Mouse (Mus musculus): ENCODE measurements around the gene Vmn1r200. TPM values are rescaled to one million over a fixed set of nuclear protein-coding genes. Genes with fewer than 3 reads are reported as not detected.
"Not testable (repeated sequence)": the region's sequence is repeated elsewhere in the genome, so short reads cannot be mapped to it uniquely, and the experiment has no call there.

Gene Vmn1r200
- not detected in 2 replicates for polyA plus RNA-seq (2012; rRNA removed)

GRCm38 (mm10) chr13:22390073-22390472, at the start of gene Vmn1r200:
Gene Vmn1r200, plus strand, starts transcription at chr13:22390373.
- DNase-seq (ENCODE audit: low read depth): no peak

GRCm38 (mm10) chr13:22350064-22350463, 40.1 kb upstream of the Vmn1r200 start, which contains the start of gene Vmn1r198:
Gene Vmn1r198, plus strand, starts transcription at chr13:22350364.
- DNase-seq (ENCODE audit: low read depth): no peak

DNA sequence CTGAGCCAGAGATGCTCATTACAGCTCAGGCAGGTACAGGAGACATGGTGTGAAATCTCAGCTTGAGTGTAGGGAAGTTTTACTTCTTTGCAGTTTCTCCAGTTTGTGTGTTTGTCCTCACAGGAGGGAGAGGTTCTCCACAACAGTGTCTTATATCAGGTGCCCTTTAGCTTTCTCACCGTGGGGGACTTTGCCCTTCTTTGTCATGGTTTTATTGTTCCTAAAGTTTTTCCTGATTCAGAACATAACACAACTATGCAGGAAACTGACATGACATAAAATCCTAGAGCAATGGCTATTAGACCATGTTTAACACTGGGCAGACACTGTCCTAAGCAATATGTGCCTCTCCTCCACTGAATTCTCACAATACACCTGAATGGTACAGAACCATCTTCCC, 39.4 kb upstream of the Vmn1r200 start:
- DNase-seq (ENCODE audit: low read depth): no peak

DNA sequence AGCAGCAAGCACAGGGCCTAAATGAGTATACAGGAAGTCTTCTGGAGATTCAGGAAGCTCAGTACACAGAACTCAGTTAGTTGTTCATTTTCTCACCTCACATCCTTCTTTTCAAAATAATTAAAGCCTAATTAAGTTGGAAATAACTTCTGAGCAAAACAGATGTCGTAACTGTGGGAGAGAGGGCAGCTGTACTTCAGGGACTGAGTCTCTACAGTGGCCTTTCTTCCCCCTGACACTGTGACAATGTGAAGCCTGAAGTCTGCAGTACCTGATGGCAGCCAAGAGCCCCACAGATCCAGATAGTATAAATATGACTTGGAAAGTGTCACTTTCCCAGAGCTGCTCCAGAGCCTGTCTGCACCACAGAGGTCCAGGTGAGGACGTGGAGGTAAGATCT, 10.7 kb upstream of the Vmn1r200 start, which contains the start of gene Vmn1r199:
TSS of gene Vmn1r199 (plus strand) at position 301 of the 400 bp plus-strand sequence.
- DNase-seq (ENCODE audit: low read depth): no peak

GRCm38 (mm10) chr13:22381128-22381527, 9.0 kb upstream of the Vmn1r200 start:
- DNase-seq (ENCODE audit: low read depth): not testable (repeated sequence)

GRCm38 (mm10) chr13:22383401-22383800, 6.8 kb upstream of the Vmn1r200 start:
- DNase-seq (ENCODE audit: low read depth): no peak

DNA sequence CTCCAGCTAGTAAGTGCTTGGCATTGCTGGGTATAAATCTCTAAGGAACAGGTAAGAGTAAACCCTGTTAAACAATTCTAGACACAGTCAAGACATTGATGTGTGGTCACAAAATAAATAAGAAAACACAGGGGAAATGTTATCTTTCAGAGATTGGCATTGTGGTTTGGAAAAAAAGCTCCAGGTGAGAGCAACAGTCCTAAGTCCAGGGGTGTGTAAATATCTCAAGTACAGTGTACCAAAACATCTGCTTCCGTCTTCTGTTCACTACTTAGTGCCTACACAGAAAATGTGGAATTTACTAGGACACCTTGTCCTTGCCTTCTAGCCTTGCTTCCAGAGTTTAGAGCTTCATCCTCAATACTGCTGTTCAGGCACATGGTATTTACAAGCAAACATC, 3.1 kb upstream of the Vmn1r200 start:
- DNase-seq (ENCODE audit: low read depth): no peak

DNA sequence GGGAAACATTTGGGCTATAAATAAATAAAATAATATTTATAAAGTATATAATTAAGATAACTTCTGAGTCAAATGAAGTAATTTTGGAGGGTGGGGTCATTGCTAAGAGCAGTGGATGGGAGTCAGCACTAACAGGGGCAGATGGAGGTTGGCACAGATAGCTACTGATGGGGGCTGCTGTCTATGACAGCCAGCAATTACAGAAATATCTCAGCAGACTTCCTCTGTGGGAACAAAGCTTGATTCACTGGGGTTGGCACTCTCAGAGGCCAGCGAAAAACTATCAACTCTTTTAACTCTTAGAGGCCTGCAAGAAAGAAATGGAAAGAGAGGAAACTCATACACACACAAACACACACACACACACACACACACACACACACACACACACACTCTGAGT, 12.8 kb downstream of the Vmn1r200 start:
- DNase-seq (ENCODE audit: low read depth): no peak

Other genes with a start within 250 kb of the Vmn1r200 start
- gene Vmn1r191, start 206.4 kb upstream of the Vmn1r200 start, polyA plus RNA-seq (2012; rRNA removed): not detected in 2 replicates
- not detected in 2 replicates for gene Vmn1r192, start 199.2 kb upstream of the Vmn1r200 start, polyA plus RNA-seq (2012; rRNA removed)
- not detected in 2 replicates for gene Vmn1r193, start 167.2 kb upstream of the Vmn1r200 start, polyA plus RNA-seq (2012; rRNA removed)
- gene Vmn1r194, start 146.2 kb upstream of the Vmn1r200 start, polyA plus RNA-seq (2012; rRNA removed): not detected in 2 replicates
- gene Vmn1r195, start 119.9 kb upstream of the Vmn1r200 start, polyA plus RNA-seq (2012; rRNA removed): not detected in 2 replicates
- gene Vmn1r196, start 100.5 kb upstream of the Vmn1r200 start, polyA plus RNA-seq (2012; rRNA removed): not detected in 2 replicates
- not detected in 2 replicates for gene Vmn1r197, start 65.8 kb upstream of the Vmn1r200 start, polyA plus RNA-seq (2012; rRNA removed)
- gene Vmn1r198, start 40.0 kb upstream of the Vmn1r200 start, polyA plus RNA-seq (2012; rRNA removed): not detected in 2 replicates
- not detected in 2 replicates for gene Vmn1r199, start 10.6 kb upstream of the Vmn1r200 start, polyA plus RNA-seq (2012; rRNA removed)
- gene Vmn1r201, start 81.5 kb downstream of the Vmn1r200 start, polyA plus RNA-seq (2012; rRNA removed): not detected in 2 replicates
- gene Vmn1r202, start 115.0 kb downstream of the Vmn1r200 start, polyA plus RNA-seq (2012; rRNA removed): 0.03 TPM in 1 of 2 replicates, not detected in the other
- not detected in 2 replicates for gene Vmn1r203, start 127.7 kb downstream of the Vmn1r200 start, polyA plus RNA-seq (2012; rRNA removed)
- gene Vmn1r204, start 162.8 kb downstream of the Vmn1r200 start, polyA plus RNA-seq (2012; rRNA removed): not detected in 2 replicates
- gene Vmn1r205, start 202.6 kb downstream of the Vmn1r200 start, polyA plus RNA-seq (2012; rRNA removed): not detected in 2 replicates
- gene Vmn1r206, start 233.9 kb downstream of the Vmn1r200 start, polyA plus RNA-seq (2012; rRNA removed): not detected in 2 replicates